Mouse (Mus musculus) left cerebral cortex, adult 11 months (tissue): Measurements from ENCODE around the gene Cd276.
"Not testable (repeated sequence)": the region's sequence is repeated elsewhere in the genome, so short reads cannot be mapped to it uniquely, and the experiment has no call there.

Experiments used
- DNase-seq: peaks from one replicate; pipeline ENCODE4 v3.0.0; 2022; ENCODE audit warnings: low spot score

The Cd276 gene

GRCm38 (mm10) chr9:58554908-58555684 lies at the start of gene Cd276:
Gene Cd276, minus strand, starts transcription at chr9:58555437.
- DNase-seq = peak; percentile 77

DNA sequence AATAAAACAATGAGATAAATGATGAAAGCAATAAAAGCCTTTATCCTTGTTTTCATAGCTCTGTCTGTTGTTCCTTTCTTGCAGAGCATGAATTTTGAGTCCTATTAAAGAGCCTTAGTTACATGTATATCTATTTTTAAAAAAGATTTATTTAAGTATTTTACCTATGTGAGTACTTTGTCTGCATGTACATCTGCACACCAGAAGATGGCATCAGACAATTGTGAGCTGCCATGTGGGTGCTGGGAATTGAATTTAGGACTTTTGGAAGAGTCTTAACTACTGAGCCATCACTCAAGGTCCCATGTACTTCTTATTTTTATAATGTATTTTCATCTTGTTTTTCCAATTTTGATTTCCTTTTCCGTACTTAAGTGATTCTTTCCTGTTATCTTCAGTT lies 40.1 kb upstream of the Cd276 start:
- DNase-seq = no peak

DNA sequence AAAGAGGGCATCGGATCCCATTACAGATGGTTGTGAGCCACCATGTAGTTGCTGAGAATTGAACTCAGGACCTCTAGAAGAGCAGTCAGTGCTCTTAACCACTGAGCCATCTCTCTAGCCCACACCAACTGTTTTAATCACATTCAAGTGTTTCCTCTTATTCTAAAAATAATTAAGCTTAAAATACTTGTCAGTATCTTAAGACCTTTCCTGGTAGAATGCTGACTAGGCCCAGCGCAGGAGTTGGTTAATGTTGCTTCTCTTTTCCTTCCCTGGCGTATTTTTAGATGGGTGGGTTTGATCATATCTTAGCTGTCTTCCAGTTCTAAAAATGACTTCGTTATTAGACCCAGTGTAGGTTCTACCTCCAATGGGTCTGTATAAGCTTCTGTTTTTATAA lies 33.4 kb upstream of the Cd276 start:
- DNase-seq = no peak

- DNase-seq = no peak
Measured at GRCm38 (mm10) chr9:58584323-58584722, 29.1 kb upstream of the Cd276 start.

DNA sequence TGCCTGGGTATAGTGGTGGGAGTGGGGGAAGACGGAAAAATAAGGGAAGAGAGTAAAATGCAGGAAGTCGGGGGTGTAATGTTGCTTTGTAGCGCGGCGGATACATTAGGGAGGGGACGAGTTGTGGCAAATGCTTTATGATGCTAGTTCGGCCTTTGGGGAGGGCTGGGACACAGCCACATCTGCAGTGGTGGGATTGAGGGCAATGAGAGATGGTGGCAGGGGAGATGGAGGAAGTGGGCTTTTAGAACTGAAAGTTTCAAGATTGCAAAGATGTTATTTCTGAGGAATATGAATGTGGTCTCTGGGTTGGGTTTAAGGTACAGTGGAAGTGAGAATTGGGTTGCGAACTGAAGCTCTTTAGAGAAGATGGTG lies 28.0 kb upstream of the Cd276 start:
- DNase-seq = no peak

GRCm38 (mm10) chr9:58582581-58583266 lies 27.5 kb upstream of the Cd276 start:
- no peak for DNase-seq

DNA sequence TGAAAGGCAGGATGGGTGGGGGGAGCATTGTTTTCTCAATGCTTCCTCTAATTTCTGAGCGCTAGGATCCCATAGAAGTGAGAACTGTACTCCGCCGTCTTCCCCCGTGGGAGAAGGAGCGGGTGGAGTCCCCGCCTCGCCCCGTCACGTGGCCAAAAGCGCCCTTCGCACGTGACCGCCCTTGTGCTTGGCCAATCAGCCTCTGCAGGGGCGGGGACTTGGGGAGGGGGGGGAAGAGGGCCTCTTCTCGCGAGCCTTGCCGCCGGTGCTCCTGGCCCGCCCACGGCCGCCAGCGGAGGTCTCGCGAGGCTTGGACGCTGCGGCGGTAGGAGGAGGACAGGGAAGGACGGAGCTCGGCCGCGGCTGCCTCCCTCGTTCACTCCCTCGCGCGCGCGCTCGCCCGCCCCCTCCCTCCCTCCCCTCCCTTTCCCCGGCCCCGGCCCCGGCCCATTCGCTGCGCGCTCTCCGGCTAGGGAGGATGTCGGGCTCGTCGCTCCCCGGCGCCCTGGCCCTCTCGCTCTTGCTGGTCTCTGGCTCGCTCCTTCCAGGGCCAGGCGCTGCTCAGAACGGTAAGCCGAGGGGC lies 26.8 kb upstream of the Cd276 start, which contains the start of gene Nptn:
Nptn (plus strand) TSS at position 283 of the 583 bp plus-strand sequence.
- DNase-seq = peak; percentile 96

DNA sequence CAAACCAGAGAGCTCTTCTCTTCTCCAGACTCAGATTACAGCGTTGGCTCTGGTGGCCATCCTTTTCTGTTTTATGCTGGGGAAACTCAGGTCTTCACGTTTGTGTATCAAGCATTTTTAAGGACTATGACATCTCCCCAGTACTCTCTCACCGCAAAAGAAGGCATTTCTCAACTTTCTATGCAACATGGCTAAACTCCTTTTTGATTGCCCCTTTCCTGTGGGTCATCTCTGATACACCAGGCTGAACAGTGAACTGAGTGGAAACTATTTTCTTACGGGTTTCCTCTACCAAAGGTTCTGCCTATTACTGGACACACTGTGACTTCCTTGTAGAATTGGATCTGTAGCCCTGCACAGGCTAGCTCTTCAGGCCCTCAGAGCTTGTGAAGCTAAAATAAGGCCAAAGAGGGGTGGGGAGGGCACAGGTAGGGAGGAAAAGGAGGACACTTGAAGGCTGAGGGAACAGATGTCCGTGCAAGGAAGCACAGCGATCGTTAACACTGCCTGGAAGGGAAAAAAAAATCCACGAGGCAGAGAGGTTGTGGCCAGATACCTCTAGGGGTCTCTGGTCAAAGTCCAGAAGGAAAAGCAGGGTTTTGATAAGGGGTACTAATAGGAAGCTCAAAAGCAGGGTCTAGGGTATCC lies 26.2 kb upstream of the Cd276 start:
- no peak for DNase-seq

DNA sequence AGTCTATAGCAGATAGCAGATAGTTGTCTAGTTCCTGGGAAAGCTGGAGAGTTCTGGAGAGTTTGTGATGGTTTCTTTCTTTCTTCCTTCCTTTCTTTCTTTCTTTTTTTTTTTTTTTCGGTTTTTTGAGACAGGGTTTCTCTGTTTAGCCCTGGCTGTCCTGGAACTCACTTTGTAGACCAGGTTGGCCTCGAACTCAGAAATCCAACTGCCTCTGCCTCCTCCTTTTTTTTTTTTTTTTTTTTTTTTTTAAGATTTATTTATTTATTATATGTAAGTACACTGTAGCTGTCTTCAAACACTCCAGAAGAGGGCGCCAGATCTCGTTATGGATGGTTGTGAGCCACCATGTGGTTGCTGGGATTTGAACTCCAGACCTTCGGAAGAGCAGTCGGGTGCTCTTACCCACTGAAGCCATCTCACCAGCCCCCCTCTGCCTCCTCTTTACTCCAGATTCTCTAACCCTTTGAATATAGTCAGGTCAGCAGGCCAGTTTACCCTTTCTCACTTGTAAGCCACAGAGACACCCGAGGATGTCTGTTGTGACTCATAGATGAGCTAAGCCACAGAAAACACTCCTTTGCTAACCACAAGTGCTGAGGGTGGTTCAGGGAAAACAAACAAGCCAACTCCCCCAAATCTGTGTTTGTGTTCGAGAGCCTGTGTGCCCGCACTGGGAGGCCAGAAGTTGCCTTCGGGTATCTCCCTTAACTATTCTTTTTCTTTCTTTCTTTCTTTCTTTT lies 25.4 kb upstream of the Cd276 start:
- DNase-seq = not testable (repeated sequence)

GRCm38 (mm10) chr9:58578669-58579068 lies 23.4 kb upstream of the Cd276 start:
- peak; percentile 86 for DNase-seq

GRCm38 (mm10) chr9:58571001-58571400 lies 15.8 kb upstream of the Cd276 start:
- DNase-seq = no peak

DNA sequence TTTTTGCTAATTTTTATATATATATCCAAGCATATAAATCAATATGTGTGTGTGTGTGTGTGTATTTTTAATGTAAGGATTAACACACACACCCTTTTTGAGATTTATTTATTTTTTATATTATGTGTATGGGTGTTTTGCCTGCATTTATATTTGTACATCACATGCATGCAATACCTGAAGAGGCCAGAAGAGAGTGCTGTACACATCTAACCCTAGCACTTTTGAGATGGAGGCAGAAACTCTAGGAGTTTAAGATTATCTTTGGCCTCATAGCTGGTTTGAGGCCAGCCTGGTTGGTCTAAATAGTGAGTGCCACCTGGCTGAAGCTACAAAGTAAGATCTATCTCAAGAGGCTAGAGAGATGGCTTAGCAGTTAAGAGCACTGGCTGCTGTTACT lies 12.4 kb upstream of the Cd276 start:
- no peak for DNase-seq

- DNase-seq = not testable (repeated sequence)
Measured at GRCm38 (mm10) chr9:58565945-58566344, 10.7 kb upstream of the Cd276 start.

- DNase-seq = no peak
Measured at GRCm38 (mm10) chr9:58560211-58560610, 5.0 kb upstream of the Cd276 start.

DNA sequence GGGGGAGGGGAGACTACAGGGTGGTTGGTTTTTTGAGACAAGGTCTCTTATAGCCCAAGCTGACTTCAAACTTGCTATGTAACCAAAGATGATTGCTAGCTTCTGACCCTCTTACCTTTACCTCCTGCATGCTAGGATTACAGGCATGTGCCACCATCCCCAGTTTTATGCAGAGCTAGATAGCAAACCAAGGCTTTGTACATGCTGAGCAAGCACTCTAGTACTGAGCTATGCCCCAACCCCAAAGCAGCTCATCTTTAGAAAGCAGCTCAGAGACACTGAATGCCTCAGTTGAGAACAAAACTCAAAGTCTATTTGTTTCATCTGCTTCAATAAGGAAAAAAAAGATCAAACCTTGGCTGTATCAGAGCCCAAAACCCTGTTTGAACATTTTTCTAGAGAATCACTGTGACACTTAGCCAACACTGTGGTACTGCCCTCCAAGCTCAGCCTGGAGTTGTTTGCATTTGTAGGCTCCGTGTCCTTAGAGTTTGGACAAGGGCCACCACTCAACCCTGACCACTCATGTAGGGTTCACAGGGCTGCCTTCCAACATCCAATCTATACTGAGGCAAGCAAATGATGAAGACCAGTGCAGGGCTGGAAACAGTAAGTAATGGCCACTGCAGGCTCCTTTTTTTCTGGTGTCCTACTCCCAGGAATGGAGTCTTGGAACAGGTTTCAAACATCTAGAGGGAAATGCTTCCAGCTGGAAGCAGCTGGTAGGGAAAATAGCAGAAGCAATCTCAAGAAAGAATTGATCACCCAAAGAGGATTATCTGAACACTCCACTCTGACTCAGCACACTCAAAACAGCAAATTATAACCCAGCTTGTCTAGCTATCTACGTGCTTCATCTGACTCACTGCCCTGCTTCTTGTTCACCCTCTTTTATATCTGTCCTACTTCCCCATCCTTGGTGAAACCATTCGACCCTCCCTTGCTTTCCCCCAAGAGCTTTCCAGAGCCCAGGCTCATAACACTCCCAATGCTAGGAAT lies 2.5 kb upstream of the Cd276 start:
- no peak for DNase-seq

GRCm38 (mm10) chr9:58556627-58557026 lies 1.4 kb upstream of the Cd276 start:
- no peak for DNase-seq

DNA sequence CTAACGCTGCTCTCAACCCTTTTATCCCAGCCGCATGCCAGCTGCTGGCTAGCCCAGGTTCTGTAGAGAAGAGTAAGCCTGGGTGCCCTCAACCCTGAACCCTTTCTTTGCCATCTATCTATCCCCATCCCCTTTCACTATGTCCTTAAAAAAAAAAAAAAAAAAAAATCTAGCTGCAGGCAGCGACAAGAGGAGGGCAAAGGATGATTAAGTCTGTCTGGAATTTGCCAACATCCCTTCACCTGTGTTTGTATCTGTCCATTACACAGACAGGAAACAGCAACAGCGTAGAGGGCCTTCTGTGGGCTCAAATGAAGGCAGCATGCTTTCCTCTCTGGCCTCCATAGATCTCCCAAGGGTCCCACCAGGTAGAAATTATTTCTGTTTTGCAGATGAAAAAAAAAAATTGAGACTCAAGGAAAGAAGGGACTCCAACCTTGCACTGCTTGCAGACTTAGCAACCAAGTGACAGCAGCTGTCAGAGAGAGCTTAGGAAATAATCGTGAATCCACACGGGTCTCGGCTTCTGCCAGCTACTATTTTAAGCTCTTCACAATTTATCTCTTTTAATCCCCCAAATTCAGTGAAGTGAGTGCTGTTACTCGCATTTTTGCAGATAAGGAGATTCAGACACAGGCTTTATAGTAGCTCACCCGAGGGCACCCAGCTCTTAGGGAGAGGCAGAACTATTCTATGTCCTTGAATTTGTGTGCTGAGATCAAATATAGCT lies 613 bp upstream of the Cd276 start:
- no peak for DNase-seq

- DNase-seq = no peak
Measured at GRCm38 (mm10) chr9:58554056-58554907, 955 bp downstream of the Cd276 start.

GRCm38 (mm10) chr9:58552083-58552482 lies 3.2 kb downstream of the Cd276 start:
- no peak for DNase-seq
